Mouse (Mus musculus) intestine, postnatal 0 days (tissue): ENCODE measurements around the gene Usp24. TPM values are rescaled to one million over a fixed set of nuclear protein-coding genes. Genes with fewer than 3 reads are reported as not detected.
"Not testable (repeated sequence)": the region's sequence is repeated elsewhere in the genome, so short reads cannot be mapped to it uniquely, and the experiment has no call there.

Experiments used
- ATAC-seq: fragments of 200-750 bp; cut with Nextera tagmentation; 2 replicates; pipeline ENCODE4 v1.8.0; 2017; ENCODE audit warnings: mild to moderate bottlenecking, moderate TSS enrichment, moderate library complexity
- H3K27ac ChIP-seq: fragments of 300-500 bp; sonication (generic); 2 replicates; pipeline ENCODE4 v1.5.1; 2014; ENCODE audit warnings: mild to moderate bottlenecking, low read depth, low read length, moderate library complexity
- H3K27me3 ChIP-seq: fragments of 300-500 bp; sonication (generic); replicated peaks from 2 replicates; pipeline ENCODE4 v1.6.1; 2014; ENCODE audit warnings: low read length, mixed read lengths; ENCODE audit not compliant: control insufficient read depth, insufficient read depth
- H3K36me3 ChIP-seq: fragments of 300-500 bp; sonication (generic); 2 replicates; pipeline ENCODE4 v1.6.1; 2014; ENCODE audit warnings: mild to moderate bottlenecking, moderate library complexity; ENCODE audit not compliant: control insufficient read depth, insufficient read depth
- H3K4me1 ChIP-seq: fragments of 300-500 bp; sonication (generic); replicated peaks from 2 replicates; pipeline ENCODE4 v1.6.1; 2014; ENCODE audit warnings: antibody characterized with exemption, low read length, mixed read lengths; ENCODE audit not compliant: control insufficient read depth, insufficient read depth
- H3K4me2 ChIP-seq: fragments of 300-500 bp; sonication (generic); replicated peaks from 2 replicates; pipeline ENCODE4 v1.6.1; 2014; ENCODE audit warnings: low read depth, mild to moderate bottlenecking, moderate library complexity
- H3K4me3 ChIP-seq: fragments of 300-500 bp; sonication (generic); 2 replicates; pipeline ENCODE4 v1.5.1; 2014; ENCODE audit warnings: low read depth, low read length
- H3K9ac ChIP-seq: fragments of 300-500 bp; sonication (generic); 2 replicates; pipeline ENCODE4 v1.6.1; 2014; ENCODE audit warnings: mild to moderate bottlenecking, low read depth, low read length
- H3K9me3 ChIP-seq: fragments of 300-500 bp; sonication (generic); 2 replicates; pipeline ENCODE4 v1.6.1; 2016; ENCODE audit warnings: mixed run types; ENCODE audit not compliant: control insufficient read depth
- CTCF ChIP-seq: sonication (generic); IDR thresholded peaks from 2 replicates; pipeline ENCODE4 v1.5.1; 2016; ENCODE audit warnings: low read depth, mild to moderate bottlenecking, control low read depth, antibody characterized with exemption, moderate library complexity
- WGBS: fragments of 180-500 bp; shearing (Covaris S2); extraction: QIAGEN DNeasy Blood & Tissue Kit; methylation state at CpG from one replicate; pipeline ENCODE4 v1.1.7; 2014; 5-methylcytosine and 5-hydroxymethylcytosine counted together
- polyA plus RNA-seq: library from polyadenylated mRNA; unstranded; fragments of >200 nt; fragmentation: Nextera tagmentation; extraction: Ambion mirVana; gene quantifications from 2 replicates; pipeline ENCODE4 v1.2.1, GENCODE M21; 2015

The Usp24 gene
- polyA plus RNA-seq, 1 experiment from 2014 or later = 5.3 TPM

- 49% methylated on average over 5 of the region's 5 CpGs for WGBS
- no peak overlapping the region for H3K4me3 ChIP-seq
- H3K27me3 ChIP-seq = no peaks in the 10 kb centered on the region
- no peak overlapping the region for H3K9ac ChIP-seq
- H3K36me3 ChIP-seq = no peaks in the 10 kb centered on the region
- H3K9me3 ChIP-seq = no peaks in the 10 kb centered on the region
- ATAC-seq = peak; percentile 31; the same call in 1 of the 2 replicates
- H3K4me1 ChIP-seq = no peaks in the 10 kb centered on the region
- no peak for TF ChIP-seq CTCF
- H3K27ac ChIP-seq = no peak overlapping the region
- no peak overlapping the region for H3K4me2 ChIP-seq
Observed at GRCm38 (mm10) chr4:106327436-106327835, 11.4 kb downstream of the Usp24 start.

GRCm38 (mm10) chr4:106328704-106329103, 12.7 kb downstream of the Usp24 start:
- H3K27me3 ChIP-seq = no peaks in the 10 kb centered on the region
- H3K9me3 ChIP-seq = no peaks in the 10 kb centered on the region
- H3K27ac ChIP-seq = no peak overlapping the region
- H3K4me2 ChIP-seq = no peak overlapping the region
- TF ChIP-seq CTCF = no peak
- no peaks in the 10 kb centered on the region for H3K4me1 ChIP-seq
- no peak overlapping the region for H3K4me3 ChIP-seq
- H3K36me3 ChIP-seq = no peaks in the 10 kb centered on the region
- 88% methylated on average over 4 of the region's 4 CpGs for WGBS
- H3K9ac ChIP-seq = no peak overlapping the region
- no peak for ATAC-seq

GRCm38 (mm10) chr4:106329171-106329570, 13.2 kb downstream of the Usp24 start:
- not testable (repeated sequence) for H3K4me1 ChIP-seq, ATAC-seq, H3K9ac ChIP-seq, H3K27ac ChIP-seq, H3K9me3 ChIP-seq, H3K27me3 ChIP-seq, H3K36me3 ChIP-seq, H3K4me2 ChIP-seq, H3K4me3 ChIP-seq
- TF ChIP-seq CTCF = peak; percentile 39
- WGBS = 82% methylated on average over 6 of the region's 6 CpGs

GRCm38 (mm10) chr4:106330371-106330819, 14.4 kb downstream of the Usp24 start:
- no peak for TF ChIP-seq CTCF
- Histone ChIP-seq H3K9me3 (no peaks in the 10 kb centered on the region), H3K4me1 (no peaks in the 10 kb centered on the region), H3K27me3 (no peaks in the 10 kb centered on the region), H3K27ac (no peak overlapping the region), H3K4me3 (no peak overlapping the region), H3K9ac (no peak overlapping the region), H3K36me3 (no peaks in the 10 kb centered on the region), H3K4me2 (no peak overlapping the region)
- WGBS = 46% methylated on average over 5 of the region's 5 CpGs
- 0 out of 2 replicates have a peak, but pooled peaks have one; percentile 28 for ATAC-seq

GRCm38 (mm10) chr4:106333071-106333470, 17.1 kb downstream of the Usp24 start:
- no peaks in the 10 kb centered on the region for H3K27me3 ChIP-seq
- no peaks in the 10 kb centered on the region for H3K36me3 ChIP-seq
- no peak overlapping the region for H3K27ac ChIP-seq
- H3K9ac ChIP-seq = no peak overlapping the region
- H3K4me3 ChIP-seq = no peak overlapping the region
- WGBS = 77% methylated on average over 3 of the region's 3 CpGs
- no peaks in the 10 kb centered on the region for H3K9me3 ChIP-seq
- no peak for TF ChIP-seq CTCF
- no peaks in the 10 kb centered on the region for H3K4me1 ChIP-seq
- H3K4me2 ChIP-seq = no peak overlapping the region
- no peak for ATAC-seq

GRCm38 (mm10) chr4:106333584-106333983, 17.6 kb downstream of the Usp24 start:
- no peak overlapping the region for H3K4me2 ChIP-seq
- WGBS = 72% methylated on average over 2 of the region's 2 CpGs
- H3K4me1 ChIP-seq = no peaks in the 10 kb centered on the region
- H3K36me3 ChIP-seq = no peaks in the 10 kb centered on the region
- H3K9me3 ChIP-seq = no peaks in the 10 kb centered on the region
- H3K9ac ChIP-seq = no peak overlapping the region
- no peak for ATAC-seq
- H3K27me3 ChIP-seq = no peaks in the 10 kb centered on the region
- no peak overlapping the region for H3K27ac ChIP-seq
- TF ChIP-seq CTCF = no peak
- H3K4me3 ChIP-seq = no peak overlapping the region

- H3K4me1 ChIP-seq = no peaks in the 10 kb centered on the region
- H3K4me3 ChIP-seq = no peak overlapping the region
- H3K27me3 ChIP-seq = no peaks in the 10 kb centered on the region
- WGBS = 65% methylated on average over 1 of the region's 1 CpGs
- H3K9ac ChIP-seq = no peak overlapping the region
- H3K9me3 ChIP-seq = no peaks in the 10 kb centered on the region
- TF ChIP-seq CTCF = no peak
- H3K4me2 ChIP-seq = no peak overlapping the region
- no peak for ATAC-seq
- H3K36me3 ChIP-seq = no peaks in the 10 kb centered on the region
- H3K27ac ChIP-seq = no peak overlapping the region
Observed at GRCm38 (mm10) chr4:106335858-106336257, 19.8 kb downstream of the Usp24 start.
